In genomic region chr7:101901969-101902368, GRCm38 (mm10) we compare ENCODE assay signal across 13 mouse cellular contexts.
"Had no signal": no experiment of that assay in that cellular context is flagged by ENCODE, and none has a peak within 500 bp of the region (broad histone marks: within the 10 kb centered on the region; RNA-seq: fewer than 3 reads in every experiment).

No protein-coding gene starts in this region.

- DNase-seq: liver, postnatal 0 days; lung, adult 2 months; lung, postnatal 14 days; lung, postnatal 36 days; midbrain, embryonic 14.5 days; retina, postnatal 1 day; right cerebral cortex, adult 18-20 months; right cerebral cortex, postnatal 25 days; right cerebral cortex, postnatal 4 days; spleen, adult 18-20 months; thymus, adult 18-20 months; thymus, postnatal 14 days; thymus, postnatal 36 days had no signal
